Mouse (Mus musculus) fibroblast of lung, adult 2 months (primary cell): ENCODE results near the gene Mical2.

Experiments used
- DNase-seq: peaks from one replicate; pipeline ENCODE4 v3.0.0-alpha.2; 2011; ENCODE audit warnings: low read depth

The Mical2 gene

GRCm38 (mm10) chr7:112242587-112242986 is 16.9 kb downstream of the Mical2 start:
- DNase-seq, result no peak

GRCm38 (mm10) chr7:112244071-112244470 is 18.4 kb downstream of the Mical2 start:
- no peak for DNase-seq

GRCm38 (mm10) chr7:112244683-112245082 is 19.0 kb downstream of the Mical2 start:
- no peak for DNase-seq

GRCm38 (mm10) chr7:112245839-112246438 is 20.3 kb downstream of the Mical2 start:
- DNase-seq, result no peak

- no peak for DNase-seq
Measured at GRCm38 (mm10) chr7:112246442-112246841, 20.8 kb downstream of the Mical2 start.

- no peak for DNase-seq
Measured at GRCm38 (mm10) chr7:112247890-112248289, 22.2 kb downstream of the Mical2 start.

GRCm38 (mm10) chr7:112249476-112249875 is 23.8 kb downstream of the Mical2 start:
- no peak for DNase-seq

- no peak for DNase-seq
Measured at GRCm38 (mm10) chr7:112252065-112252464, 26.4 kb downstream of the Mical2 start.

- DNase-seq, result no peak
Measured at GRCm38 (mm10) chr7:112254233-112254632, 28.6 kb downstream of the Mical2 start.

GRCm38 (mm10) chr7:112255248-112255866 is 29.7 kb downstream of the Mical2 start:
- no peak for DNase-seq

- DNase-seq, result no peak
Measured at GRCm38 (mm10) chr7:112258338-112258903, 32.8 kb downstream of the Mical2 start.

GRCm38 (mm10) chr7:112259286-112259685 is 33.6 kb downstream of the Mical2 start:
- no peak for DNase-seq

- DNase-seq, result no peak
Measured at GRCm38 (mm10) chr7:112261121-112261520, 35.5 kb downstream of the Mical2 start.

- DNase-seq, result peak; percentile 51
Measured at GRCm38 (mm10) chr7:112267266-112267665, 41.6 kb downstream of the Mical2 start.

GRCm38 (mm10) chr7:112268761-112269425 is 43.2 kb downstream of the Mical2 start:
- DNase-seq, result no peak

GRCm38 (mm10) chr7:112270870-112271269 is 45.2 kb downstream of the Mical2 start:
- no peak for DNase-seq

- no peak for DNase-seq
Measured at GRCm38 (mm10) chr7:112271627-112272026, 46.0 kb downstream of the Mical2 start.

GRCm38 (mm10) chr7:112272692-112273091 is 47.0 kb downstream of the Mical2 start:
- DNase-seq, result no peak

- DNase-seq, result no peak
Measured at GRCm38 (mm10) chr7:112273451-112273850, 47.8 kb downstream of the Mical2 start.

GRCm38 (mm10) chr7:112274611-112275010 is 49.0 kb downstream of the Mical2 start:
- no peak for DNase-seq

- no peak for DNase-seq
Measured at GRCm38 (mm10) chr7:112275093-112275492, 49.4 kb downstream of the Mical2 start.

- no peak for DNase-seq
Measured at GRCm38 (mm10) chr7:112275883-112276282, 50.2 kb downstream of the Mical2 start.

GRCm38 (mm10) chr7:112276823-112277222 is 51.2 kb downstream of the Mical2 start:
- no peak for DNase-seq
